Mouse (Mus musculus) MEL (cell line): ENCODE results near the gene Notch2. TPM values are rescaled to one million over a fixed set of nuclear protein-coding genes. Genes with fewer than 3 reads are reported as not detected.

Experiments used
- DNase-seq: peaks from one replicate; pipeline ENCODE4 v3.0.0; 2011; ENCODE audit warnings: low read depth, low spot score
- H3K27ac ChIP-seq: 2 replicates; pipeline ENCODE4 v1.5.1; 2012; ENCODE audit warnings: low read depth, mild to moderate bottlenecking, control low read depth, low read length, moderate library complexity; ENCODE audit not compliant: control insufficient read depth
- H3K27me3 ChIP-seq, 2 experiments: fragments of 150-350 bp in 1 of 2; sonication (generic) in 1 of 2; 2 replicates each; pipeline ENCODE4 v1.6.1; 2012; ENCODE audit warnings: low read length in 2 of 2, mild to moderate bottlenecking in 2 of 2, improper control_type of control experiment in 1 of 2, moderate library complexity in 1 of 2; ENCODE audit not compliant: insufficient read depth in 2 of 2, control insufficient read depth in 1 of 2
- H3K36me3 ChIP-seq, 2 experiments: 2 replicates each; pipeline ENCODE4 v1.6.1; 2012 to 2014; ENCODE audit warnings: low read length in 2 of 2, improper control_type of control experiment in 1 of 2, inconsistent platforms in 1 of 2, mild to moderate bottlenecking in 1 of 2; ENCODE audit not compliant: insufficient read depth in 2 of 2, control insufficient read depth in 1 of 2
- H3K4me1 ChIP-seq, 2 experiments: fragments of 150-350 bp in 1 of 2; sonication (generic) in 1 of 2; 2 replicates each; pipeline ENCODE4 v1.6.1; 2012; ENCODE audit warnings: low read length in 2 of 2, improper control_type of control experiment in 1 of 2, mild to moderate bottlenecking in 1 of 2; ENCODE audit not compliant: insufficient read depth in 2 of 2, control insufficient read depth in 1 of 2
- H3K4me3 ChIP-seq, 2 experiments: fragments of 150-350 bp in 1 of 2; sonication (generic) in 1 of 2; 2 replicates each; pipeline ENCODE4 v1.5.1; 2012; ENCODE audit warnings: low read depth in 2 of 2, low read length in 2 of 2, mild to moderate bottlenecking in 2 of 2, moderate library complexity in 2 of 2, control low read depth in 1 of 2, improper control_type of control experiment in 1 of 2; ENCODE audit not compliant: control insufficient read depth in 1 of 2, insufficient read depth in 1 of 2
- H3K79me2 ChIP-seq: 2 replicates; pipeline ENCODE4 v1.6.1; 2012; ENCODE audit warnings: mild to moderate bottlenecking, low read length, moderate library complexity; ENCODE audit not compliant: control insufficient read depth, poor library complexity, insufficient read depth
- H3K9ac ChIP-seq: 2 replicates; pipeline ENCODE4 v1.6.1; 2012; ENCODE audit warnings: low read depth, mild to moderate bottlenecking, control low read depth, low read length, moderate library complexity; ENCODE audit not compliant: control insufficient read depth, poor library complexity, severe bottlenecking
- H3K9me3 ChIP-seq: fragments of 150-350 bp; sonication (generic); replicated peaks from 2 replicates; pipeline ENCODE4 v1.6.1; 2012; ENCODE audit warnings: mild to moderate bottlenecking, low read length, improper control_type of control experiment, moderate library complexity; ENCODE audit not compliant: insufficient read depth
- CHD2 ChIP-seq: IDR thresholded peaks from 2 replicates; pipeline ENCODE4 v1.6.1; 2011; ENCODE audit warnings: low read length, improper control_type of control experiment
- CTCF ChIP-seq, 3 experiments: IDR thresholded peaks in 2 of 3; conservative IDR thresholded peaks in 1 of 3; 2 replicates each; pipeline ENCODE4 v1.5.1; 2011 to 2012; ENCODE audit warnings: low read length in 3 of 3, low read depth in 2 of 3, mild to moderate bottlenecking in 2 of 3, improper control_type of control experiment in 1 of 3, inconsistent platforms in 1 of 3, mixed read lengths in 1 of 3, moderate library complexity in 1 of 3; ENCODE audit not compliant: control insufficient read depth in 1 of 3, insufficient read depth in 1 of 3, poor library complexity in 1 of 3, severe bottlenecking in 1 of 3
- ELF1 ChIP-seq: IDR thresholded peaks from 2 replicates; pipeline ENCODE4 v1.6.1; 2014; ENCODE audit warnings: low read depth, mild to moderate bottlenecking, inconsistent platforms, low read length, improper control_type of control experiment, moderate library complexity
- ETS1 ChIP-seq: IDR thresholded peaks from 2 replicates; pipeline ENCODE4 v1.6.1; 2012; ENCODE audit warnings: low read depth, mild to moderate bottlenecking, inconsistent platforms, low read length, improper control_type of control experiment, moderate library complexity
- HCFC1 ChIP-seq: IDR thresholded peaks from 2 replicates; pipeline ENCODE4 v1.6.1; 2012; ENCODE audit warnings: low read depth, mild to moderate bottlenecking, inconsistent platforms, low read length, improper control_type of control experiment, moderate library complexity
- JUND ChIP-seq: IDR thresholded peaks from 2 replicates; pipeline ENCODE4 v1.6.1; 2011; ENCODE audit warnings: low read depth, mild to moderate bottlenecking, improper control_type of control experiment, low read length
- KAT2A ChIP-seq: conservative IDR thresholded peaks from 2 replicates; pipeline ENCODE4 v1.6.1; 2012; ENCODE audit warnings: low read depth, low read length, improper control_type of control experiment, inconsistent platforms
- MAZ ChIP-seq: IDR thresholded peaks from 2 replicates; pipeline ENCODE4 v1.6.1; 2012; ENCODE audit warnings: low read depth, mild to moderate bottlenecking, inconsistent platforms, low read length, improper control_type of control experiment
- MXI1 ChIP-seq: IDR thresholded peaks from 2 replicates; pipeline ENCODE4 v1.6.1; 2011; ENCODE audit warnings: mild to moderate bottlenecking, low read depth, low read length, improper control_type of control experiment
- MYB ChIP-seq: IDR thresholded peaks from 2 replicates; pipeline ENCODE4 v1.6.1; 2011; ENCODE audit warnings: mild to moderate bottlenecking, low read depth, low read length, improper control_type of control experiment
- MYC ChIP-seq: IDR thresholded peaks from 2 replicates; pipeline ENCODE4 v1.6.1; 2011; ENCODE audit warnings: low read depth, mild to moderate bottlenecking, low read length, improper control_type of control experiment, moderate library complexity
- NELFE ChIP-seq: IDR thresholded peaks from 2 replicates; pipeline ENCODE4 v1.6.1; 2011; ENCODE audit warnings: low read depth, low read length, improper control_type of control experiment
- NRF1 ChIP-seq: IDR thresholded peaks from 2 replicates; pipeline ENCODE4 v1.6.1; 2014; ENCODE audit warnings: low read depth, mild to moderate bottlenecking, inconsistent platforms, low read length, improper control_type of control experiment, moderate library complexity; ENCODE audit not compliant: poor library complexity, insufficient read depth, severe bottlenecking
- POLR2AphosphoS2 ChIP-seq: IDR thresholded peaks from 2 replicates; pipeline ENCODE4 v1.6.1; 2011; ENCODE audit warnings: low read length, improper control_type of control experiment
- RAD21 ChIP-seq: IDR thresholded peaks from 2 replicates; pipeline ENCODE4 v1.6.1; 2011; ENCODE audit warnings: mild to moderate bottlenecking, low read depth, low read length, improper control_type of control experiment
- SIN3A ChIP-seq: IDR thresholded peaks from 2 replicates; pipeline ENCODE4 v1.6.1; 2012; ENCODE audit warnings: low read length, improper control_type of control experiment, inconsistent platforms
- TAL1 ChIP-seq: IDR thresholded peaks from 2 replicates; pipeline ENCODE4 v1.6.1; 2012; ENCODE audit warnings: mild to moderate bottlenecking, inconsistent platforms, low read length, moderate library complexity, mixed read lengths
- USF2 ChIP-seq, 2 experiments: IDR thresholded peaks; 2 replicates each; pipeline ENCODE4 v1.6.1; 2011 to 2012; ENCODE audit warnings: improper control_type of control experiment in 2 of 2, low read length in 2 of 2, borderline replicate concordance in 1 of 2, inconsistent platforms in 1 of 2, low read depth in 1 of 2, mild to moderate bottlenecking in 1 of 2; ENCODE audit not compliant: insufficient read depth in 1 of 2
- polyA plus RNA-seq, 2 experiments: library from polyadenylated mRNA; stranded (reverse) in 1 of 2; unstranded in 1 of 2; fragments of >175 nt in 1 of 2; fragments of >200 nt in 1 of 2; gene quantifications; 2 replicates each; pipeline versions ENCODE4 v1.2.1 to v1.2.4; 2012; ENCODE audit warnings: low replicate concordance in 2 of 2, low read depth in 1 of 2; ENCODE audit not compliant: insufficient read length in 2 of 2, insufficient read depth in 1 of 2, missing spikeins in 1 of 2
- total RNA-seq: library from RNA; depleted of rRNA; stranded (reverse); fragments of 300-350 nt; gene quantifications from 2 replicates; pipeline ENCODE4 v1.2.3, GENCODE M21; 2012

Notch2 gene
- total and polyA plus RNA-seq, 3 experiments: 16.2 to 36.6 (median 16.6) TPM

DNA sequence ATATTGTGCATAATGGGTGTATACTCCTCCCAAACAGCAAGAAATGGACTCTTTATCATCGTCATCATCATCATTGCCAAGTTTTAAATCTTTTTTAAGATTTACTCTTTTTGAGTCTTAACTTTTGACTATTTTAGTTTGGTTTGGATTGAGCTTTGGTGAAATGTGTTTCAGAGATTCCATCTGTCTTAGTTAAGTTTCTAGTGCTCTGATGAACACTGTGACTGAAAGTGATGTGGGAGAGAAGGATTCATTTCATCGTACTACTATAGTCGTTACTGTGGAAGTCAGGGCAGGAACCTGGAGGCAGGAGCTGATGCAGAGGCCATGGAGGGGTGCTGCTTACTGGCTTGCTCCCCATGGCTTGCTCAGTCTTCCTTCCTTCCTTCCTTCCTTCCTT, 104.9 kb downstream of the Notch2 start:
- Histone ChIP-seq H3K4me3 (no peak overlapping the region), H3K27me3 (no peaks in the 10 kb centered on the region), H3K27ac (no peak overlapping the region), H3K36me3 (peaks cover 0 to 8% of the 10 kb centered on the region in 2 experiments; a peak in 2 of 4 replicates), H3K9ac (no peak overlapping the region), H3K9me3 (no peaks in the 10 kb centered on the region), H3K79me2 (no peaks in the 10 kb centered on the region), H3K4me1 (no peaks in the 10 kb centered on the region)
- DNase-seq: no peak
- TF ChIP-seq MXI1 (no peak), NRF1 (no peak), MYB (no peak), USF2 (IDR thresholded peaks at IDR 0.05; ENCODE audit: borderline replicate concordance in 1 of 2, insufficient read depth in 1 of 2, low read depth in 1 of 2, low read length in 2 of 2) (no peak), KAT2A (no peak), NELFE (no peak)

DNA sequence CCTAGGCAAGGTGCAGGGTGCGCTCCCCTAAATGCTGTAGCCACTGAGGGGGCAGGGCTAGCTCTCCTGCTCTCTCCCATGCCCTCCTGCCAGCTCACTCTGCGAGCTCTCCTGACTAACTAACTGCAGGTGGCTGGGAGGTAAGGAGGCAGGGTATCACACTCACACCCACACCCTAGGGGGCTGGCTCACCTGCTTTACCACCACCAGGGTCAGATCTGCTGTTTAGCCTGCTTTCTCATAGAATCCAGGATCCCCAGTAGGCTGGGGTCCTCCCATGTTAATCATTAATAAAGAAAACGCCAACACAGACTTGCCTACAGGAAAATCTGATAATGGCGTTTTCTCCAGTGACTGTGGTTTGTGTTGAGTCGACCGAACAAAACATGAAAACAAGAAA, 106.0 kb downstream of the Notch2 start:
- TF ChIP-seq POLR2AphosphoS2 (no peak), MAZ (no peak), ETS1 (no peak), ELF1 (no peak), JUND (no peak), TAL1 (no peak), RAD21 (no peak), NELFE (no peak), HCFC1 (no peak)
- no peaks in the 10 kb centered on the region for H3K4me1 ChIP-seq
- H3K4me3 ChIP-seq: no peak overlapping the region
- H3K9ac ChIP-seq: no peak overlapping the region
- H3K36me3 ChIP-seq: peaks cover 0 to 6% of the 10 kb centered on the region in 2 experiments; a peak in 2 of 4 replicates
- no peaks in the 10 kb centered on the region for H3K27me3 ChIP-seq
- no peaks in the 10 kb centered on the region for H3K9me3 ChIP-seq
- no peaks in the 10 kb centered on the region for H3K79me2 ChIP-seq
- H3K27ac ChIP-seq: no peak overlapping the region
- no peak for DNase-seq

DNA sequence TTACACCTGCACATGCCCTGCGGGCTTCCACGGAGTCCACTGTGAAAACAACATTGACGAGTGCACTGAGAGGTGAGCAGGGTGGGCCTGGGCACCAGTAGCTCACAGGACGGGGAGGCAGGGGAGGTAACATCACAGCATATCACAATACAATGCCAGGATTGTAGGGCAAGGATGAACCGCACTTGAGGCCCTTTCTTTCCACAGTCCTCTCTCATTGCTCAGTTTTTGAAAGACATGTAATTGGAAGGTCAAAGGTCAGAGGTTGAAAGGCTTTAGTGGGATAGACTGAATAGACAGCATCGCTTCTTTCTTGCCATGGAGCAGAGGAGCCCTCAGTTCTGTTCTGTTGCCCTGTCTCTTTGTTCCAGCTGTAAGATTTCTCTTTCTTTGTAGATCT, 107.6 kb downstream of the Notch2 start:
- H3K27me3 ChIP-seq: no peaks in the 10 kb centered on the region

More for the DNA sequence above, 107.6 kb downstream of the Notch2 start:
- Histone ChIP-seq H3K4me1 (no peaks in the 10 kb centered on the region), H3K4me3 (no peak overlapping the region), H3K9me3 (no peaks in the 10 kb centered on the region), H3K36me3 (peaks cover 0 to 6% of the 10 kb centered on the region in 2 experiments; a peak in 2 of 4 replicates), H3K79me2 (no peaks in the 10 kb centered on the region), H3K9ac (no peak overlapping the region), H3K27ac (no peak overlapping the region)
- no peak for DNase-seq
- TF ChIP-seq MYC: no peak
- no peak for TF ChIP-seq ETS1
- no peak for TF ChIP-seq SIN3A
- TF ChIP-seq CHD2: no peak
- no peak for TF ChIP-seq CTCF (IDR thresholded peaks at IDR 0.05 in 2 of 3, conservative IDR thresholded peaks at IDR 0.05 in 1 of 3; ENCODE audit: control insufficient read depth in 1 of 3, insufficient read depth in 1 of 3, low read depth in 2 of 3, low read length in 3 of 3, poor library complexity in 1 of 3, severe bottlenecking in 1 of 3)
- no peak for TF ChIP-seq ELF1
